Mouse (Mus musculus): Measurements from ENCODE around the gene Mup3. TPM values are rescaled to one million over a fixed set of nuclear protein-coding genes. Genes with fewer than 3 reads are reported as not detected.

Gene Mup3
- total and polyA plus RNA-seq, 2 experiments from 2014 or later, result not detected

Other genes starting within 250 kb of the Mup3 start
- gene Mup20, start 33.2 kb downstream of the Mup3 start, total RNA-seq (2014; rRNA removed; ENCODE audit: low replicate concordance), result not detected in 2 replicates
- not detected in 2 replicates for gene Mup20, start 33.2 kb downstream of the Mup3 start, polyA plus RNA-seq (2015; fragmentation: Nextera tagmentation; extraction: Ambion mirVana)
- not detected in 2 replicates for gene Mup21, start 63.5 kb upstream of the Mup3 start, total RNA-seq (2014; rRNA removed; ENCODE audit: low replicate concordance)
- gene Mup21, start 63.5 kb upstream of the Mup3 start, polyA plus RNA-seq (2015; fragmentation: Nextera tagmentation; extraction: Ambion mirVana), result not detected in 2 replicates
- 4.5 and 9.5 TPM in 2 replicates for gene Zfp37, start 143.7 kb upstream of the Mup3 start, total RNA-seq (2014; rRNA removed; ENCODE audit: low replicate concordance)
- 2.8 TPM in 2 replicates for gene Zfp37, start 143.7 kb upstream of the Mup3 start, polyA plus RNA-seq (2015; fragmentation: Nextera tagmentation; extraction: Ambion mirVana)
- 31.4 and 33.2 TPM in 2 replicates for gene Slc31a2, start 175.2 kb upstream of the Mup3 start, total RNA-seq (2014; rRNA removed; ENCODE audit: low replicate concordance)
- gene Slc31a2, start 175.2 kb upstream of the Mup3 start, polyA plus RNA-seq (2015; fragmentation: Nextera tagmentation; extraction: Ambion mirVana), result 15.6 and 16.7 TPM in 2 replicates

Measured in heart, postnatal 0 days (tissue).